Mouse (Mus musculus) testis, adult 2 months (tissue): Measurements from ENCODE around the gene Slc22a22.

Source experiments
- CTCF ChIP-seq: fragments of 200-500 bp; IDR thresholded peaks from 2 replicates; pipeline ENCODE4 v1.5.1; 2012; ENCODE audit warnings: low read depth, mild to moderate bottlenecking, inconsistent platforms, low read length, moderate library complexity; ENCODE audit not compliant: control insufficient read depth, insufficient read depth, insufficient replicate concordance
- POLR2A ChIP-seq: fragments of 200-500 bp; IDR thresholded peaks from 2 replicates; pipeline ENCODE4 v1.6.1; 2012; ENCODE audit warnings: low read depth, mild to moderate bottlenecking, inconsistent platforms, low read length, moderate library complexity; ENCODE audit not compliant: control insufficient read depth

DNA sequence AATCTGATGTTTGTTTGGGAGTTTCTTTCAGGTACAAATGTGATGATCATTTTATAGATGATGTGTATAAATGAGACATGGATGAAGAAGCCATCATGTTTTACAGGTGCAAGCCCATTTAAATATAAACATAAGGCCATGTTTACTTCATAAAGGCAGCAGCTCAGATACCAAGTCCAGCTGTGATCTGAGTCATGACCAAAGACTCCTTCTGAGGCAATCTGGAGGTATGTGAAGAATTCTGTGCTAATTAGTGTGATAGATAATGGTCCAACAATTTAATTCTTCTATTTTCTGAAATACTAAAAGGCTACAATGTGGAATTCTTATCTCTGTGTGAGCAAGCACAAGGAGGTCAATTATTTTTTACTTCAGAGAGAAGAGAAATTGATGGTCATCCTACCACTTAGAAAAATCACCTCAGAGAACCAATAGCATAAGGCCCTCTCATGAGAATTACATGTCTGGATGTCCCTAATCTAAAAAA, 272.9 kb downstream of the Slc22a22 start:
- TF ChIP-seq CTCF: no peak
- no peak for TF ChIP-seq POLR2A
